Mouse (Mus musculus) megakaryocyte, embryonic 14.5 days (primary cell): ENCODE measurements at regions not wholly inside any gene's neighbourhood (a gene's known extent, or its start where the extent isn't known, plus 50 kb on each side); places are given as distances from the start of the nearest gene placed in this dataset.

Experiments used
- H3K27me3 ChIP-seq: replicated peaks from 2 replicates; pipeline ENCODE3; 2012; ENCODE audit warnings: inconsistent platforms
- H3K36me3 ChIP-seq: replicated peaks from 2 replicates; pipeline ENCODE3; 2012; ENCODE audit warnings: low read length, inconsistent platforms, mixed read lengths
- H3K4me1 ChIP-seq: 2 replicates; pipeline ENCODE4 v1.6.1; 2012; ENCODE audit warnings: inconsistent platforms
- H3K4me3 ChIP-seq: replicated peaks from 2 replicates; pipeline ENCODE3; 2012; ENCODE audit warnings: moderate library complexity, mild to moderate bottlenecking, inconsistent platforms
- H3K9me3 ChIP-seq: 2 replicates; pipeline ENCODE4 v1.6.1; 2012; ENCODE audit warnings: inconsistent platforms
- FLI1 ChIP-seq: IDR thresholded peaks from 2 replicates; pipeline ENCODE4 v1.6.1; 2012; ENCODE audit warnings: low read length, inconsistent platforms, mixed read lengths
- GATA1 ChIP-seq: IDR thresholded peaks from 3 replicates; pipeline ENCODE4 v1.6.1; 2012; ENCODE audit warnings: mixed read lengths, low read length, inconsistent platforms, borderline replicate concordance

DNA sequence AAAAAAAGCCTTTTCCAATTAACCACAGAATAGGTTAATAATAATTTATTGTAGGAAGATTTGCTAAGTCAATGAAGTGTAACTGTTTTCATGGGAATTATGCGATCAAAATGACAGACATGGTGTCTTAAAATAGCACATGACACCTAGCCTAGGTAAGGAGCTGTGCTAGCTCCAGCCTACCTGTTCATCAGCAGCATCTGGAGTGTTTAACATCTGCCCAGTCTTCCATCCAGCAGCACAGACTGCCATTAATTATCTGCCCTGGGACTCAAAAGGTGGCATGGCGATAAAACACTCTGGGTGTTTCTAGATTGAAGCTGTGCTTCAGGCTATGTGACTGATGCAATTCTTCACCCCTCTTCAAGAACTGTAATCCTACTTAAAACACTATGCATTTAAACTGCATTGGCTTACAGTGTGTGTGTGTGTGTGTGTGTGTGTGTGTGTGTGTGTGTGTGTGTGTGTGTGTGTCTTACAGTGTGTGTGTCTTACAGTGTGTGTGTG, 296.4 kb downstream of the Rnd3 start:
- TF ChIP-seq GATA1: no peak
- no peak for TF ChIP-seq FLI1
- H3K4me3 ChIP-seq: no peak overlapping the region
- H3K9me3 ChIP-seq: no peaks in the 10 kb centered on the region
- H3K4me1 ChIP-seq: no peaks in the 10 kb centered on the region
- H3K27me3 ChIP-seq: no peaks in the 10 kb centered on the region
- H3K36me3 ChIP-seq: no peaks in the 10 kb centered on the region

DNA sequence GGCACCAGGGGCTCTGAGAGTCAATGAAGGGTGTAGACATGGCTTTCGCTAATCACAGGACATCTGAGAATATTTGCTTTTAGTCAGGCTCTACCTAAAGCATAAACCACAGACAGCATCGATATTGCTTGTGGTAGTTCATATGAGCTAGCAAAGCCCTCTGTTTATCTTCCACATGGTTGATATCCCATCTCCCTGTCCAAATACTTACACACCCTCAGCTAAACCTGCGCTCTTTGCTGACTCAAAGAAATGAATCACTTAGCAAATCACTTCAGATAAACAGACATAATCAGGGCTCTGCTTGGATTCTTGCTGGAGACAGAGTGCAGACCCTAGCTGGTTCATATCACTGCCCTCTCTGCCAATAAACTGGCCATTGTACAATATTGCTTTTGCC, 298.8 kb downstream of the Rnd3 start:
- Histone ChIP-seq H3K9me3 (no peaks in the 10 kb centered on the region), H3K36me3 (no peaks in the 10 kb centered on the region), H3K4me3 (no peak overlapping the region), H3K27me3 (no peaks in the 10 kb centered on the region), H3K4me1 (no peaks in the 10 kb centered on the region)
- TF ChIP-seq FLI1: no peak

DNA sequence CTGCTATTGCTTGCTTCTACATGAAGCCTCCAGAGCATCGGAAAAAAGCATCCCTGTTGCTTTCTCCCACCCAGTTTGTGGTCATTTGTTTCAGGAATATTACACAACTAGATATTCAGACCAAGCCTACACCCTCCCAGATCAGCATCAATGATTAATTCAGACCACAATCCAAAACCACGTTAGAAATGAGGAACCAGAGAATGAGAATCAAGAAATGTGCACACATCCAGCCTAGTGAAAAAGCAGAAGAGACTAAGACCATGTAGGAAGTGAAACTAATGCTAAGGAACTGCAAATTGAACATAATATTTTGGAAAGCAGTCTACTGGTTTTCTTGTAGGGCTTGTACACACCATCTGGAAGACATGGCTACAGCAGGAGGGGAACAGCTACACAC, 307.0 kb downstream of the Rnd3 start:
- H3K4me1 ChIP-seq: no peaks in the 10 kb centered on the region
- H3K9me3 ChIP-seq: no peaks in the 10 kb centered on the region
- H3K36me3 ChIP-seq: no peaks in the 10 kb centered on the region
- no peak overlapping the region for H3K4me3 ChIP-seq
- H3K27me3 ChIP-seq: no peaks in the 10 kb centered on the region
- TF ChIP-seq GATA1 (no peak), FLI1 (no peak)

- Histone ChIP-seq H3K4me1 (no peaks in the 10 kb centered on the region), H3K9me3 (no peaks in the 10 kb centered on the region), H3K36me3 (no peaks in the 10 kb centered on the region), H3K4me3 (no peak overlapping the region), H3K27me3 (no peaks in the 10 kb centered on the region)
- no peak for TF ChIP-seq GATA1
- TF ChIP-seq FLI1: no peak
These were observed 313.2 kb downstream of the Rnd3 start for GRCm38 (mm10) chr2:50835511-50836320.

DNA sequence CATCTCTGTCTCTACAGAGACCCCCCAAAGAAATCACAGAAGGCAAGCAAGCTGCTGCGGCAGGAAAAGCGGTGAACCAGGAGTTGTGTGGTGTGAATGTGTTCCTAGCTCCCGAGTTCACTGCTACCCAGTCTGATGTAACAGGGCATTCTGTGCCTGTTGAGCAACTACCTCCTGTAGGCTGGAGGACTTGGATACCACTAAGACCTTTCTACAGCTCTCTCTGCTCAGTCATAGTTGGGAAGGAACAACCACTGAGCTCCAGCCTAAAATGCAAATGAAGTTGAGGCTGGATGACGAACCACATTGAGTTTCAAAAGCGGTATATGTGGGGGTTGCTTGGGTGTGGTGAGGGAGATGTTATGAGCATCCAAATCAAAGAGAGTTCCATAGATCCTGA, 315.1 kb downstream of the Rnd3 start:
- Histone ChIP-seq H3K4me1 (no peaks in the 10 kb centered on the region), H3K36me3 (no peaks in the 10 kb centered on the region)

GRCm38 (mm10) chr2:50832471-50832870, 316.4 kb downstream of the Rnd3 start:
- Histone ChIP-seq H3K4me1 (no peaks in the 10 kb centered on the region), H3K9me3 (no peaks in the 10 kb centered on the region), H3K4me3 (no peak overlapping the region), H3K27me3 (no peaks in the 10 kb centered on the region), H3K36me3 (no peaks in the 10 kb centered on the region)
- TF ChIP-seq GATA1 (no peak), FLI1 (no peak)

More for the DNA sequence above, 315.1 kb downstream of the Rnd3 start:
- Histone ChIP-seq H3K27me3 (no peaks in the 10 kb centered on the region), H3K9me3 (no peaks in the 10 kb centered on the region), H3K4me3 (no peak overlapping the region)
- TF ChIP-seq FLI1 (no peak), GATA1 (no peak)

- no peak for TF ChIP-seq GATA1
- TF ChIP-seq FLI1: no peak
- no peak overlapping the region for H3K4me3 ChIP-seq
- no peaks in the 10 kb centered on the region for H3K9me3 ChIP-seq
- H3K36me3 ChIP-seq: no peaks in the 10 kb centered on the region
- H3K4me1 ChIP-seq: no peaks in the 10 kb centered on the region
- no peaks in the 10 kb centered on the region for H3K27me3 ChIP-seq
These were observed 318.7 kb downstream of the Rnd3 start for GRCm38 (mm10) chr2:50830056-50830720.

DNA sequence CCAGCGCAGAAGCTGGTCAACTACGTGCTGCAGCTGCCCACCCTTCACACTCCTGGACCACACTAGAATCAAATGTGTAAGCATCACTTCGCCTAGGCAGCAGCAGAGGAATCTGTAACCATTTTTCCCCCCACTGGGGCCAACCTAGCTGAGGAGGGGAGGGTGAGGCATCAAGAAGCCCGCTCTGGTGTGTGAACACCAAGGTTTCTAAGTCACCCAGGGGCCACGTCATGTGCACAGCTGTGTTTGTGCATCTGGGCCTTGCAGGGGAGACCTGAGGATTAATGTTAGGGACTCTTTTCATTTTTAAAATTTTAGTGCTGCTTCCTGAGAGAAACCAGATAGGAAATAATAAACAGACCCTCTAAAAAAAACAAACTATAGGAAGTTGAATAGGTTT, 321.8 kb downstream of the Rnd3 start:
- Histone ChIP-seq H3K27me3 (no peaks in the 10 kb centered on the region), H3K36me3 (no peaks in the 10 kb centered on the region), H3K4me3 (no peak overlapping the region), H3K4me1 (no peaks in the 10 kb centered on the region), H3K9me3 (0 out of 2 replicates have a peak, but pooled peaks cover 3% of the 10 kb centered on the region)
- TF ChIP-seq FLI1: no peak
- no peak for TF ChIP-seq GATA1

GRCm38 (mm10) chr2:50826537-50826936, 322.4 kb downstream of the Rnd3 start:
- H3K4me1 ChIP-seq: no peaks in the 10 kb centered on the region
- H3K36me3 ChIP-seq: no peaks in the 10 kb centered on the region
- no peaks in the 10 kb centered on the region for H3K27me3 ChIP-seq
- H3K9me3 ChIP-seq: 0 out of 2 replicates have a peak, but pooled peaks cover 3% of the 10 kb centered on the region
- no peak for TF ChIP-seq FLI1
- no peak for TF ChIP-seq GATA1
- H3K4me3 ChIP-seq: no peak overlapping the region

DNA sequence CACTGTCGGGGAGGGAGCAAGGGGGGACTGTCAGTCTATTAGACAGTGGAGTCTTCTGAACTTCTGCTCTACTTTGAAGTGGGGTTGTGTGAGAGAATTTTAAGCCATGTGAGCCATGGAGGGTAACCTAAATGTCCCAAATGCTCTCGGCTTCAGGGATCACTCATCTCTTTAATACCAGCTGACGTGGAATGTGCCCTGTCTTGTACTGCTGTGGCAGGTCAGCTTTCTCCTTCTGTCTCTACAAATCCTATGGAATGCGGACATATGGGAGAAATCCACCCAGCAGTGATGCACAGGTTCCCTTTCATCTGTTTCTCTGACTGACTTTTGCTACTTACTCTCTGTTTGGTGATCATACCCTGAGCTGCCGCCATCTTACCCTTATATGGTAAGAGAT, 323.3 kb downstream of the Rnd3 start:
- H3K36me3 ChIP-seq: no peaks in the 10 kb centered on the region
- TF ChIP-seq GATA1 (no peak), FLI1 (no peak)

More for the DNA sequence above, 323.3 kb downstream of the Rnd3 start:
- Histone ChIP-seq H3K4me3 (no peak overlapping the region), H3K4me1 (no peaks in the 10 kb centered on the region), H3K27me3 (no peaks in the 10 kb centered on the region), H3K9me3 (0 out of 2 replicates have a peak, but pooled peaks cover 3% of the 10 kb centered on the region)
